Mouse (Mus musculus) effector memory CD4-positive, alpha-beta T cell, adult 5 months (primary cell): Measurements from ENCODE around the gene BC048562. TPM values are rescaled to one million over a fixed set of nuclear protein-coding genes. Genes with fewer than 3 reads are reported as not detected.

ENCODE experiments used
- polyA plus RNA-seq: library from polyadenylated mRNA; unstranded; fragments of 100-300 nt; shearing (Covaris generic); gene quantifications from one replicate; pipeline ENCODE4 v1.2.1, GENCODE M21; 2017

BC048562 gene
- not detected for polyA plus RNA-seq

GRCm38 (mm10) chr9:108436182-108436581 is at the start of gene BC048562:
Gene BC048562 (plus strand): TSS chr9:108436482.

DNA sequence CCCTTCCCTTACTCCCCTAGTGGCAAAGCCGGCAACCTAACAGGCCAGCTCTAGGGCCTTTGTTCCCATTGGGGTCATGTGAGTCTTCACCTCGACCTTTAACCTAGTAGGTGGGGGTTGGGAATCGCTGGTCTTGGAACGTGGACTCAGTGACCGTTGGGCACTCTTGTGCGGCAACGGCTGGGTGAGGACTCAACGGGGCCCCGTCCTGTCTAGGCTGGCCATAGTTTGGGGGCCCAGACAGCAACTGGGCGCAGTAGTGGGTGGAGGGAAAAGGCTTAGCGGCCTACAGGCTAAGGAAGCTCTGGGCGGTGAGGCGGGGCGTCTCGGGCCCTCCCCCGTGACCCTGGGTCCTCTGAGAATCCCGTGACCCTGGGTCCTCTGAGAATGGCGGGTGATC is 43.6 kb upstream of the BC048562 start, which contains the start of gene 1700102P08Rik:
1700102P08Rik (plus strand) TSS at position 130 of the 400 bp plus-strand sequence.

GRCm38 (mm10) chr9:108428384-108428783 is 7.9 kb upstream of the BC048562 start, which contains the start of gene Ccdc36:
Gene Ccdc36 (minus strand): TSS chr9:108428484.

DNA sequence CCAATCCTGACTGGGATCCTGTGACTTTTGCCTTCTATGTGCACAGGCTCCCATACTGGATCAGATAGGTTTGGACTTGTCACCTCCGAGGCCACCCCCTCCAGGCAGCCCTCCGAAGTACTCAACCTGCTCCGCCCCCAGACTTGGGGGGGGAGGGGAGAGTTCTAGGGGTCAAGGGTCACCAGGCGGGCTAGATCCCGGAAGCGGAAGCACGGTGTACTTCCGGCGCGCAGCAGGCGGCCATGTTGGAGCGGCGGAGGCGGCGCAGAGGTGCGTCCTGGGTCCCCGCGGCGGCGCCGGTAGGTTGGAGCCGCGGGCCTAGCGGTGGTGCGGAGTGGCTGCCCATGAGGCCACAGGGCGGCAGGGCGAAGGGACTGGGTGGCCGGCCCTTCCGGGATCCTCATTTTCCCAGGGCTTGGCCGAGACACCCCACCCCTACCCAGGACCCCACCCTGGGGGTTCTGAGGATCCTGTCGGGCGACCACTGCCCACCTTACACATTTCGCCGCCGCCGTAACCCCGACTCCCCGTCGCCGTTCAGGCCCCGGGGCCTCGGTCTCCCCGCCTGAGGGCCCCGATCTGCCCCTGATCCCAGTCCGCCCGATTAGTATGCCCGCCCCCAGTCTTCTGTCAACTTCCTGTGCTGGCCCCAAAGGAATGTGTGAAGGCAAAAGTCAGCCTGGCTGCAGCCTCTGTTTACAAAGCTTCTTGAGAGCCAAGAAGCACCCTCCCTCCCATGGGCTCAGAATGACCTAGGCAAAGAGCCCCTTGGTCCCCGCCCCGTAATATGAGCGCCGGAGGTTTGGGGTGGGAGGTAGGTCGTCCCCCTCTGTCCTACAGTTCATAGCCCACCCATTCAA is 24.3 kb downstream of the BC048562 start, which contains the start of gene Ccdc71:
Ccdc71 (plus strand) TSS at position 209 of the 860 bp plus-strand sequence.

DNA sequence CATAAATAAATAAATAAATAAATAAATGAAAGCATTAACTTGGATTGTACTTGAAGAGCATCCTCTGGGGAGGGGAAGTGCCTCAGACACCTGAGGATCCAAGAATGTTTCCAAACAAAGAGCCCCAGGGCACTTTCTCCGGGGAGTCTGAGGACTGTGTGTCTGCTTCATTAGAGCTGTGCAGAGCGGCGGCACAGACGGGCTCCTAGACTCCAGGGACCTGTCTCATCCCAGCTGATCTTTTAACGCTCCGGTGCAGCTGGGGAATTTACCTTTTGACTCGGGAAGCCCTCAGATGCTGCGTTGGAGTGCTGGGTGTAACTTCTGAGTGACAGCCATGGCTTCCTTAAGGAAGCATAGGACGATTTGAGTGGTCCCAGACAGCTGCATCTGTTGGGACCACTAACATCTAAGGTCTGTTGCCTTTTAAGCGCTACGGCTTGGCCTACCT is 24.9 kb downstream of the BC048562 start, which contains the start of gene Klhdc8b:
Klhdc8b (minus strand) TSS at position 401 of the 451 bp plus-strand sequence.

GRCm38 (mm10) chr9:108479721-108480351 is 43.6 kb downstream of the BC048562 start, which contains the start of gene Lamb2:
Gene Lamb2 (plus strand): TSS chr9:108479736.

DNA sequence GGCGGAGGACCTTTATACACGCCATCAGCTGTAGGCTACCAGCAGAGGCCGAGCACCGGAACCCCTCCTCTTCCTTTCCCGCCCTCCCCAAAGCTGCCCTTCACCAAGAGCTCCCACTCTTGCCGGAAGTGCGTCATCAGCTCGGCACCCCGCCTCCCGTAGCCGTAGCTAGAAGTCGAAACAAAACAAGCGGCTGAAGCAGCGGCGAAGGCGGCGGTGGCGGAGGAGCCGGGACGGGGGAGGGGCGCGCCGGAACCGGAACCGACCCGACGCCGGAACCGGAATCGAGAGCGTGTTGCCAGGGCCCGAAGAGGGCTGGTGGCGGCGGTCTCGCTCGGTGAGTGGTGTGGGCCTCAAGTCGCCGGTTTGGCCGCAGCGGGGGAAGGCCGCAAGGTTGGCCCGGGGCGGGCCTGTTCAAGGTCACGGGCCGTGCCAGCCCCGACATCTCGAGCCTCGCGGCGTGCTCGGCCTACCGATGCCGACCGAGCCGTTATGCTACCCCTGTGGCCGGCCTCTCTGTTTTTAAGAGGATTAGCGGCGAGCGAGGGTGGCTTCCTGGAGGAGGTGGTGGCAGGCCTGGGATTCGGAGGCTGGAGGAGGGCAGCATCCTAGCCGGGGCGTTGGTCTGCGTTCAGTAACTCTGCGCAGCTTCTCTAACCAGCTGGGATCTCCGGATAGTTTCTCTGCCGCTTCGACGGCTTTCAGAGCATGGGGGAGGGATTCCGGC is 54.4 kb downstream of the BC048562 start, which contains the start of gene Usp19:
Usp19 (plus strand) TSS at position 44 of the 727 bp plus-strand sequence.

Other genes with a start within 250 kb of the BC048562 start
- gene Bsn, start 246.1 kb upstream of the BC048562 start, polyA plus RNA-seq, result 0.30 TPM
- gene Dag1, start 172.5 kb upstream of the BC048562 start, polyA plus RNA-seq, result 11.0 TPM
- gene Nicn1, start 146.1 kb upstream of the BC048562 start, polyA plus RNA-seq, result 1.7 TPM
- 0.17 TPM for gene Amt, start 139.6 kb upstream of the BC048562 start, polyA plus RNA-seq
- gene Rhoa, start 130.4 kb upstream of the BC048562 start, polyA plus RNA-seq, result 424 TPM
- 5.3 TPM for gene Tcta, start 130.3 kb upstream of the BC048562 start, polyA plus RNA-seq
- 260 TPM for gene Gpx1, start 97.6 kb upstream of the BC048562 start, polyA plus RNA-seq
- gene Usp4, start 88.6 kb upstream of the BC048562 start, polyA plus RNA-seq, result 94.4 TPM
- 0.74 TPM for gene 1700102P08Rik, start 43.7 kb upstream of the BC048562 start, polyA plus RNA-seq
- not detected for gene Ccdc36, start 8.0 kb upstream of the BC048562 start, polyA plus RNA-seq
- 27.6 TPM for gene Ccdc71, start 24.0 kb downstream of the BC048562 start, polyA plus RNA-seq
- 7.3 TPM for gene Klhdc8b, start 25.1 kb downstream of the BC048562 start, polyA plus RNA-seq
- gene Lamb2, start 43.3 kb downstream of the BC048562 start, polyA plus RNA-seq, result not detected
- 158 TPM for gene Usp19, start 54.1 kb downstream of the BC048562 start, polyA plus RNA-seq
- gene Qars, start 71.2 kb downstream of the BC048562 start, polyA plus RNA-seq, result 74.5 TPM
- 172 TPM for gene Qrich1, start 80.3 kb downstream of the BC048562 start, polyA plus RNA-seq
- gene Impdh2, start 123.8 kb downstream of the BC048562 start, polyA plus RNA-seq, result 178 TPM
- gene Ndufaf3, start 131.0 kb downstream of the BC048562 start, polyA plus RNA-seq, result 37.5 TPM
- 72.4 TPM for gene Dalrd3, start 133.4 kb downstream of the BC048562 start, polyA plus RNA-seq
- gene Wdr6, start 142.3 kb downstream of the BC048562 start, polyA plus RNA-seq, result 28.6 TPM
- 11.5 TPM for gene P4htm, start 161.2 kb downstream of the BC048562 start, polyA plus RNA-seq
- gene Arih2, start 212.9 kb downstream of the BC048562 start, polyA plus RNA-seq, result 179 TPM
- gene Slc25a20, start 225.6 kb downstream of the BC048562 start, polyA plus RNA-seq, result 20.0 TPM